Mouse (Mus musculus) testis, adult 2 months (tissue): ENCODE results near the gene Fmo2. TPM values are rescaled to one million over a fixed set of nuclear protein-coding genes. Genes with fewer than 3 reads are reported as not detected.

Experiments
- H3K27ac ChIP-seq: fragments of 200-500 bp; 2 replicates; pipeline ENCODE4 v1.5.1; 2012; ENCODE audit warnings: low read depth, low read length; ENCODE audit not compliant: control insufficient read depth, insufficient read depth
- H3K27me3 ChIP-seq: fragments of 200-500 bp; 2 replicates; pipeline ENCODE4 v1.6.1; 2012; ENCODE audit warnings: mild to moderate bottlenecking, low read length, moderate library complexity; ENCODE audit not compliant: control insufficient read depth, insufficient read depth
- H3K36me3 ChIP-seq: fragments of 200-500 bp; 2 replicates; pipeline ENCODE4 v1.6.1; 2012; ENCODE audit warnings: mild to moderate bottlenecking, low read length; ENCODE audit not compliant: control insufficient read depth, insufficient read depth
- H3K4me1 ChIP-seq: fragments of 200-500 bp; 2 replicates; pipeline ENCODE4 v1.6.1; 2012; ENCODE audit warnings: low read length; ENCODE audit not compliant: control insufficient read depth, insufficient read depth
- H3K4me3 ChIP-seq: fragments of 200-500 bp; 2 replicates; pipeline ENCODE4 v1.5.1; 2012; ENCODE audit warnings: low read depth, mild to moderate bottlenecking, low read length, moderate library complexity, mixed read lengths; ENCODE audit not compliant: control insufficient read depth
- CTCF ChIP-seq: fragments of 200-500 bp; IDR thresholded peaks from 2 replicates; pipeline ENCODE4 v1.5.1; 2012; ENCODE audit warnings: low read depth, mild to moderate bottlenecking, inconsistent platforms, low read length, moderate library complexity; ENCODE audit not compliant: control insufficient read depth, insufficient read depth, insufficient replicate concordance
- POLR2A ChIP-seq: fragments of 200-500 bp; IDR thresholded peaks from 2 replicates; pipeline ENCODE4 v1.6.1; 2012; ENCODE audit warnings: low read depth, mild to moderate bottlenecking, inconsistent platforms, low read length, moderate library complexity; ENCODE audit not compliant: control insufficient read depth
- polyA plus RNA-seq: library from polyadenylated mRNA; depleted of rRNA; stranded (reverse); fragments of >200 nt; gene quantifications from 2 replicates; pipeline ENCODE4 v1.2.3, GENCODE M21; 2012

Fmo2 gene
- polyA plus RNA-seq, 1 experiment: 2.1 TPM

- H3K27ac ChIP-seq: peak overlapping the region; percentile 26; the same call in 1 of the 2 replicates
Measured at GRCm38 (mm10) chr1:162859545-162859976, 39.0 kb downstream of the Fmo2 start.

GRCm38 (mm10) chr1:162858748-162859130 lies 39.8 kb downstream of the Fmo2 start:
- no peak for TF ChIP-seq POLR2A
- TF ChIP-seq CTCF: no peak

More at GRCm38 (mm10) chr1:162859545-162859976, 39.0 kb downstream of the Fmo2 start:
- H3K27me3 ChIP-seq: no peaks in the 10 kb centered on the region
- TF ChIP-seq POLR2A: no peak
- TF ChIP-seq CTCF: no peak
- no peaks in the 10 kb centered on the region for H3K36me3 ChIP-seq
- peaks cover 13% of the 10 kb centered on the region for H3K4me1 ChIP-seq
- H3K4me3 ChIP-seq: peak overlapping the region; percentile 48

GRCm38 (mm10) chr1:162857766-162858747 lies 40.5 kb downstream of the Fmo2 start:
- no peak overlapping the region; the same call in 1 of the 2 replicates for H3K27ac ChIP-seq
- H3K4me1 ChIP-seq: peaks cover 13% of the 10 kb centered on the region

More at GRCm38 (mm10) chr1:162858748-162859130, 39.8 kb downstream of the Fmo2 start:
- H3K4me1 ChIP-seq: peaks cover 13% of the 10 kb centered on the region
- H3K36me3 ChIP-seq: no peaks in the 10 kb centered on the region
- H3K27ac ChIP-seq: peak overlapping the region; percentile 18; the same call in 1 of the 2 replicates
- no peaks in the 10 kb centered on the region for H3K27me3 ChIP-seq
- H3K4me3 ChIP-seq: peak overlapping the region; percentile 65

GRCm38 (mm10) chr1:162853812-162854482 lies 44.6 kb downstream of the Fmo2 start:
- H3K36me3 ChIP-seq: no peaks in the 10 kb centered on the region
- H3K4me1 ChIP-seq: peaks cover 6% of the 10 kb centered on the region
- no peaks in the 10 kb centered on the region for H3K27me3 ChIP-seq
- H3K4me3 ChIP-seq: no peak overlapping the region
- no peak overlapping the region for H3K27ac ChIP-seq
- no peak for TF ChIP-seq CTCF
- no peak for TF ChIP-seq POLR2A

More at GRCm38 (mm10) chr1:162857766-162858747, 40.5 kb downstream of the Fmo2 start:
- Histone ChIP-seq H3K4me3 (peak overlapping the region; percentile 65; the same call in 1 of the 2 replicates), H3K27me3 (no peaks in the 10 kb centered on the region), H3K36me3 (no peaks in the 10 kb centered on the region)
- TF ChIP-seq POLR2A (no peak), CTCF (no peak)

GRCm38 (mm10) chr1:162847554-162847953 lies 51.0 kb downstream of the Fmo2 start:
- Histone ChIP-seq H3K36me3 (no peaks in the 10 kb centered on the region), H3K4me3 (no peak overlapping the region), H3K4me1 (no peaks in the 10 kb centered on the region), H3K27me3 (no peaks in the 10 kb centered on the region), H3K27ac (no peak overlapping the region)
- TF ChIP-seq CTCF (no peak), POLR2A (no peak)

GRCm38 (mm10) chr1:162840211-162840610 lies 58.3 kb downstream of the Fmo2 start:
- no peaks in the 10 kb centered on the region for H3K4me1 ChIP-seq
- H3K36me3 ChIP-seq: no peaks in the 10 kb centered on the region
- TF ChIP-seq CTCF: no peak
- no peak for TF ChIP-seq POLR2A
- H3K4me3 ChIP-seq: no peak overlapping the region
- no peaks in the 10 kb centered on the region for H3K27me3 ChIP-seq
- H3K27ac ChIP-seq: no peak overlapping the region

- no peak overlapping the region for H3K27ac ChIP-seq
- H3K36me3 ChIP-seq: no peaks in the 10 kb centered on the region
- TF ChIP-seq CTCF (no peak), POLR2A (no peak)
- no peaks in the 10 kb centered on the region for H3K27me3 ChIP-seq
- no peaks in the 10 kb centered on the region for H3K4me1 ChIP-seq
- H3K4me3 ChIP-seq: no peak overlapping the region
Measured at GRCm38 (mm10) chr1:162838976-162839375, 59.5 kb downstream of the Fmo2 start.
